Mouse (Mus musculus): ENCODE measurements around the gene Rnf220.

DNA sequence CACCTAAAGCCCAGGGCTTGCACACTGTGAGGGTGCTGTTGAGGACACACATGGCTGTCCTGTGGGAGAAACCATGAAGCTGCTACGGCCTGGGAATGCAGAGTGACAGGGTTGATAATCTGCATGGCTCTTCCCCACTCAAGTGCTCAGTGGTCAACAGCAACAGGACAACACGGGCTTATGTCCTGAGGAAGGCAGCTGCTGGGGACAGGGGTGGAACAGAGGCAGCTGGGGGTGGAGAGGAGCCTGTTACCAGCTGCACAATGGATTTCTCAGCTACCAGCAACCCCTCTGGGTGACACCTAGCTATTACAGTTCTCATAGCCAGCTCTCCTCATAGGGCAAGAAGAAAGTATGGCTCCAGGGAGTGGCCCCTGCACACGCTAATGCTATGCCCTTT is 169.9 kb downstream of the Rnf220 start:
- TF ChIP-seq POLR2A (IDR thresholded peaks at IDR 0.05; ENCODE audit: low read depth, low read length) (no peak), CTCF (IDR thresholded peaks at IDR 0.05; ENCODE audit: extremely low read depth, insufficient read length, insufficient replicate concordance, low read depth, low read length) (no peak)

All from small intestine, adult 2 months (tissue).